Mouse (Mus musculus) CH12.LX (cell line): ENCODE measurements at regions not wholly inside any gene's neighbourhood (a gene's known extent, or its start where the extent isn't known, plus 50 kb on each side); places are given as distances from the start of the nearest gene placed in this dataset.

Source experiments
- DNase-seq: peaks from one replicate; pipeline ENCODE4 v3.0.0-alpha.2; 2013; ENCODE audit errors: extremely low read depth
- H3K27ac ChIP-seq: 2 replicates; pipeline ENCODE4 v1.5.1; 2012; ENCODE audit warnings: low read depth, mild to moderate bottlenecking, control low read depth, moderate library complexity; ENCODE audit not compliant: insufficient read depth
- H3K27me3 ChIP-seq: replicated peaks from 2 replicates; pipeline ENCODE3; 2012; ENCODE audit warnings: inconsistent platforms
- H3K36me3 ChIP-seq, 2 experiments: replicated peaks in 1 of 2; 2 replicates each; pipeline versions ENCODE3 to v1.6.1; 2012; ENCODE audit warnings: inconsistent platforms in 1 of 2, low read length in 1 of 2, mild to moderate bottlenecking in 1 of 2, mixed read lengths in 1 of 2, moderate library complexity in 1 of 2; ENCODE audit not compliant: control insufficient read depth in 1 of 2, insufficient read depth in 1 of 2
- H3K4me1 ChIP-seq, 2 experiments: 2 replicates each; pipeline ENCODE4 v1.6.1; 2012; ENCODE audit warnings: inconsistent platforms in 1 of 2, moderate library complexity in 1 of 2; ENCODE audit not compliant: insufficient read depth in 2 of 2, control insufficient read depth in 1 of 2
- H3K4me2 ChIP-seq: 2 replicates; pipeline ENCODE4 v1.6.1; 2012; ENCODE audit warnings: low read depth, mild to moderate bottlenecking, control low read depth; ENCODE audit not compliant: poor library complexity, insufficient read depth, severe bottlenecking
- H3K4me3 ChIP-seq, 3 experiments: fragments of 150-350 bp in 1 of 3; sonication (generic) in 1 of 3; replicated peaks in 1 of 3; 2 replicates each; pipeline versions ENCODE3 to v1.5.1; 2011 to 2012; ENCODE audit warnings: low read depth in 2 of 3, low read length in 2 of 3, mild to moderate bottlenecking in 2 of 3, moderate library complexity in 2 of 3, control low read depth in 1 of 3, improper control_type of control experiment in 1 of 3, inconsistent platforms in 1 of 3, mixed read lengths in 1 of 3; ENCODE audit not compliant: poor library complexity in 1 of 3
- H3K79me2 ChIP-seq: replicated peaks from 2 replicates; pipeline ENCODE4 v1.6.1; 2012; ENCODE audit warnings: mild to moderate bottlenecking, moderate library complexity; ENCODE audit not compliant: control insufficient read depth, poor library complexity, insufficient read depth, severe bottlenecking; ENCODE audit errors: extremely low read depth
- H3K9ac ChIP-seq: 2 replicates; pipeline ENCODE4 v1.6.1; 2012; ENCODE audit warnings: low read depth, mild to moderate bottlenecking, control low read depth, moderate library complexity; ENCODE audit not compliant: insufficient read depth
- H3K9me3 ChIP-seq: replicated peaks from 2 replicates; pipeline ENCODE3; 2012; ENCODE audit warnings: low read length, inconsistent platforms, mixed read lengths
- CHD2 ChIP-seq: IDR thresholded peaks from 2 replicates; pipeline ENCODE4 v1.6.1; 2011; ENCODE audit warnings: low read length, improper control_type of control experiment
- CTCF ChIP-seq, 2 experiments: IDR thresholded peaks in 1 of 2; conservative IDR thresholded peaks in 1 of 2; 2 replicates each; pipeline ENCODE4 v1.5.1; 2011 to 2012; ENCODE audit warnings: low read depth in 2 of 2, low read length in 2 of 2, improper control_type of control experiment in 1 of 2, inconsistent platforms in 1 of 2, mild to moderate bottlenecking in 1 of 2, moderate library complexity in 1 of 2
- E2F4 ChIP-seq: IDR thresholded peaks from 2 replicates; pipeline ENCODE4 v1.6.1; 2011; ENCODE audit warnings: low read depth, low read length, improper control_type of control experiment; ENCODE audit not compliant: insufficient replicate concordance
- GABPA ChIP-seq: IDR thresholded peaks from 2 replicates; pipeline ENCODE4 v1.6.1; 2012; ENCODE audit warnings: low read depth, low read length, improper control_type of control experiment, inconsistent platforms; ENCODE audit not compliant: insufficient replicate concordance
- JUND ChIP-seq: conservative IDR thresholded peaks from 2 replicates; pipeline ENCODE4 v1.6.1; 2011; ENCODE audit warnings: low read depth, low read length, improper control_type of control experiment
- KAT2A ChIP-seq: IDR thresholded peaks from 2 replicates; pipeline ENCODE4 v1.6.1; 2012; ENCODE audit warnings: low read length, improper control_type of control experiment, inconsistent platforms; ENCODE audit not compliant: insufficient replicate concordance
- MAFK ChIP-seq: IDR thresholded peaks from 2 replicates; pipeline ENCODE4 v1.6.1; 2011; ENCODE audit warnings: low read length, improper control_type of control experiment; ENCODE audit not compliant: insufficient replicate concordance
- MAX ChIP-seq: IDR thresholded peaks from 2 replicates; pipeline ENCODE4 v1.6.1; 2011; ENCODE audit warnings: low read length, improper control_type of control experiment
- MEF2A ChIP-seq: IDR thresholded peaks from 2 replicates; pipeline ENCODE4 v1.6.1; 2014; ENCODE audit warnings: low read depth, mild to moderate bottlenecking, inconsistent platforms, low read length, improper control_type of control experiment, borderline replicate concordance
- MXI1 ChIP-seq: IDR thresholded peaks from 2 replicates; pipeline ENCODE4 v1.6.1; 2011; ENCODE audit warnings: mild to moderate bottlenecking, low read depth, low read length, improper control_type of control experiment
- MYC ChIP-seq: IDR thresholded peaks from 2 replicates; pipeline ENCODE4 v1.6.1; 2011; ENCODE audit warnings: low read depth, mild to moderate bottlenecking, improper control_type of control experiment, low read length
- NRF1 ChIP-seq: IDR thresholded peaks from 2 replicates; pipeline ENCODE4 v1.6.1; 2014; ENCODE audit warnings: low read depth, mild to moderate bottlenecking, inconsistent platforms, low read length, improper control_type of control experiment, moderate library complexity
- POLR2A ChIP-seq: IDR thresholded peaks from 2 replicates; pipeline ENCODE4 v1.6.1; 2011; ENCODE audit warnings: low read depth, mild to moderate bottlenecking, improper control_type of control experiment, low read length
- SIN3A ChIP-seq: IDR thresholded peaks from 2 replicates; pipeline ENCODE4 v1.6.1; 2012; ENCODE audit warnings: low read length, improper control_type of control experiment, inconsistent platforms
- SMC3 ChIP-seq: IDR thresholded peaks from 2 replicates; pipeline ENCODE4 v1.6.1; 2011; ENCODE audit warnings: low read depth, low read length, improper control_type of control experiment
- USF2 ChIP-seq: conservative IDR thresholded peaks from 2 replicates; pipeline ENCODE4 v1.6.1; 2011; ENCODE audit warnings: low read depth, low read length, improper control_type of control experiment
- ZC3H11A ChIP-seq: IDR thresholded peaks from 2 replicates; pipeline ENCODE4 v1.6.1; 2012; ENCODE audit warnings: low read depth, mild to moderate bottlenecking, inconsistent platforms, low read length, improper control_type of control experiment
- ZKSCAN1 ChIP-seq: IDR thresholded peaks from 2 replicates; pipeline ENCODE4 v1.6.1; 2012; ENCODE audit warnings: low read depth, inconsistent platforms, low read length, improper control_type of control experiment, borderline replicate concordance
- ZMIZ1 ChIP-seq: IDR thresholded peaks from 2 replicates; pipeline ENCODE4 v1.6.1; 2012; ENCODE audit warnings: low read depth, mild to moderate bottlenecking, inconsistent platforms, low read length, improper control_type of control experiment
- dilution Hi-C: fragments of 300-500 bp; cut with MboI; formaldehyde crosslinking; loops from 2 replicates; pipeline ENCODE4 v1.14.3; 2020; ENCODE audit warnings: low sequenced_read_pairs; ENCODE audit not compliant: extremely low pct_unique_long_range_greater_than_20kb, extremely low pct_ligation_motif_present
- in situ Hi-C: fragments of 300-500 bp; cut with MboI; formaldehyde crosslinking; loops from 3 replicates; pipeline ENCODE4 v1.14.3; 2019; ENCODE audit warnings: low sequenced_read_pairs, low pct_ligation_motif_present, low pct_unique_long_range_greater_than_20kb, mixed read lengths

DNA sequence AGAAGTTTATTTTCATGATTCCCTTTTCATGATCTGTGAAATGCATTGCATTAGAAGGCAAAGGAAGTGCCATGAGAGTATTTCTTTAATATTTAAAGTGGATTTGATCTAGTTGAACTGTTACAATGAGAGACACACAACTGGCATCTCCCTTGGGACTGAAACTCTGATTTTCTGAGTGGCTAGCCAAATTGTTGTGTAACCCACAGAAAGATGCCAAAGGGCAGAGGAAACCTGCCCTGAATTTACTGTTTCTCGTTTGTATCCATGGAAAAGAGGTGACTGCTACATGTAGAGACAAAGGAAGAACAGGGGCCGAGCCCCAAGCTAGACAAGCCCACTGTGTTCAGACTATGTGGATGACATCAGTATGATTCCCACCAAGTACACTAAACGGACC lies 360.4 kb upstream of the Cited2 start:
- no peak for DNase-seq
- Histone ChIP-seq H3K36me3 (no peaks in the 10 kb centered on the region), H3K9ac (no peak overlapping the region), H3K9me3 (no peaks in the 10 kb centered on the region), H3K4me3 (no peak overlapping the region), H3K27me3 (no peaks in the 10 kb centered on the region), H3K27ac (no peak overlapping the region), H3K4me2 (no peak overlapping the region), H3K4me1 (peaks cover 0 to 5% of the 10 kb centered on the region in 2 experiments; a peak in 1 of 4 replicates), H3K79me2 (no peaks in the 10 kb centered on the region)
- dilution Hi-C loops (no loop called here), in situ Hi-C loops (no loop called here)
- TF ChIP-seq GABPA: no peak
- no peak for TF ChIP-seq USF2
- no peak for TF ChIP-seq MAFK
- no peak for TF ChIP-seq MYC
- TF ChIP-seq ZC3H11A: no peak
- no peak for TF ChIP-seq CHD2
- TF ChIP-seq ZKSCAN1: no peak
- TF ChIP-seq JUND: no peak
- no peak for TF ChIP-seq MEF2A
- no peak for TF ChIP-seq ZMIZ1
- TF ChIP-seq CTCF (conservative IDR thresholded peaks at IDR 0.05 in 1 of 2, IDR thresholded peaks at IDR 0.05 in 1 of 2; ENCODE audit: low read depth in 2 of 2, low read length in 2 of 2): no peak
- no peak for TF ChIP-seq NRF1

DNA sequence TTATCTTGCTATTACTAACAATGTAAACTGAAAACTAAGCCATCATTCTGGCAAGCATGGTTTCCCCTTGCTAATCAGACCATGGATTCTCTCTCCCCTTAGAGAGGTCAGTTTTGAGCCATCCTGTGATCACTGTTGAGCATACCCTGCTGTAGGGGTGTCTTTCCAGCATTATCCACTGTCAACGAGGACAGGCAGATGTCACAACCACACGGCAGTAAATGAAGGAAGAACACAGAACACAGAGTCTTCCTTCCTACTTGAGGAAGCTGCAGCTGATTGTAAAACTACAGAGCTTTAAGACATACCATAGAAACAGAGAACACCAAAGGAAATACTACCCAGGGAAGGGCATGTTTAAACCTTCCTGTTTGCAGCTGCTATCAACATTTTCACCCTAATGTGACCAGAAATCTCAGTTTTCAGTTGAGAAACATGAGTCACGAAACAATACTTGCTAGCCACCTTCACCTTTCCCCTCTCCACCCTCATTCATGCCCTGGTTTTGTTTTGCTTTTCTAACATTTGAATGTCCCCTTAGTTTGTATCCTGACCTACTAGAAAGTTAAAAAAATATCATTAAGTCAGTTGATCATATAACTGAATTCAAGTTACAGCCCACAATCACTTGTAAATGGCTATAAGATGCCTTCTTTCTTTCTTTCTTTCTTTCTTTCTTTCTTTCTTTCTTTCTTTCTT lies 356.8 kb upstream of the Cited2 start:
- H3K27ac ChIP-seq: no peak overlapping the region
- H3K27me3 ChIP-seq: no peaks in the 10 kb centered on the region
- in situ Hi-C loops: no loop called here
- TF ChIP-seq KAT2A (no peak), POLR2A (no peak), ZMIZ1 (no peak), ZC3H11A (no peak), MEF2A (no peak), SIN3A (no peak), MAFK (no peak), SMC3 (no peak), MXI1 (no peak), E2F4 (no peak), MAX (no peak)
- peak overlapping the region; percentile 13; the same call in 1 of the 2 replicates for H3K9ac ChIP-seq
- no peaks in the 10 kb centered on the region for H3K36me3 ChIP-seq
- H3K79me2 ChIP-seq: no peaks in the 10 kb centered on the region
- DNase-seq: no peak
- H3K4me2 ChIP-seq: 0 out of 2 replicates have a peak overlapping the region, but pooled peaks have one; percentile 7
- H3K9me3 ChIP-seq: no peaks in the 10 kb centered on the region
- dilution Hi-C loops: no loop called here
- no peak overlapping the region for H3K4me3 ChIP-seq
- peaks cover 0 to 5% of the 10 kb centered on the region in 2 experiments; a peak in 1 of 4 replicates for H3K4me1 ChIP-seq
